Mouse (Mus musculus): Measurements from ENCODE around the gene Aldh5a1.

- TF ChIP-seq EP300 (IDR thresholded peaks at IDR 0.05; ENCODE audit: low read depth) (no peak), CTCF (IDR thresholded peaks at IDR 0.05; ENCODE audit: low read depth) (no peak)
Measured at GRCm38 (mm10) chr13:24866430-24867402, 70.7 kb downstream of the Aldh5a1 start.

Measured in liver, postnatal 0 days (tissue).